Mouse (Mus musculus): Measurements from ENCODE around the gene Lta.

DNA sequence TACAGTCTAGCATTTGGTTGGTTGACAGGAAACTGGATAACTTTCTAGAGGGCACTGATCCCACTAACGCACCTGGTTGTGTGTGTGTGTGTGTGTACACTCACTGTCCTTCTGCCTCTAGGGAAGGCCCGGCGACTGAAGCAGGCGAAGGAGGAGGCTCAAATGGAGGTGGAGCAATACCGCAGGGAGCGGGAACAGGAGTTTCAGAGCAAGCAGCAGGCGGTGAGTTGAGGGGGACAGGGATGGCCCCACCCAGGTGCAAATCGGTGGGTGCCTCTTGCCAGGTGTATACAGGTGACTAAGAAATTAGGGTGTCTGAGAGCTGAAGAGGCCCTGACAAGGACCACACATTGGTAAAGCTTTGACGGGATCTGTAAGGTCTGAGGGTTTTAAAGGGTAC, 31.8 kb upstream of the Lta start:
- TF ChIP-seq CTCF (IDR thresholded peaks at IDR 0.05; ENCODE audit: low read depth, low read length), result no peak
- no peak for TF ChIP-seq POLR2A (IDR thresholded peaks at IDR 0.05; ENCODE audit: extremely low read depth, insufficient read depth, low read length)

Data from liver, adult 2 months (tissue).